Mouse (Mus musculus): ENCODE data around the gene Blcap.

Gene Blcap

GRCm38 (mm10) chr2:157519452-157519851 is 51.6 kb downstream of the Blcap start:
- DNase-seq (ENCODE audit: low read depth): no peak

DNA sequence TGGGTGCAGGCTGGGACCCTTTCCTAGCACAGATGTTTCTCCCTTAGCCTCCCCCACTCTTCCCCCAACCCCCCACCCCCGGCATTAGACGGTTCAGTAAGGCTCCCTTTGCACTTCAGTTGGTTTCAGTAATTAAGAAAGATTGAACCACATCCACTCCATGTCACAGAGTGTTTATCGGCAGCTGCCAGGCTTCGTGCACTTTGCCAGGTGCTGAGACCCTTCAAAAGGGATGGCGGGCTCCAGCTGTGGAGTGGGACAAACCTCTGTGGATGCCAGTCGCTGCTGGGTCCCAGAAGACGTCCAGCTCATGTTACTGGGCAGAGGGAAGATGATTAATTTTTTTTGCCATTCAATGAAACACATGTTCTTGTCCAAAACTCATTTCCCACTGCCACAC is 52.6 kb downstream of the Blcap start:
- DNase-seq (ENCODE audit: low read depth): no peak

DNA sequence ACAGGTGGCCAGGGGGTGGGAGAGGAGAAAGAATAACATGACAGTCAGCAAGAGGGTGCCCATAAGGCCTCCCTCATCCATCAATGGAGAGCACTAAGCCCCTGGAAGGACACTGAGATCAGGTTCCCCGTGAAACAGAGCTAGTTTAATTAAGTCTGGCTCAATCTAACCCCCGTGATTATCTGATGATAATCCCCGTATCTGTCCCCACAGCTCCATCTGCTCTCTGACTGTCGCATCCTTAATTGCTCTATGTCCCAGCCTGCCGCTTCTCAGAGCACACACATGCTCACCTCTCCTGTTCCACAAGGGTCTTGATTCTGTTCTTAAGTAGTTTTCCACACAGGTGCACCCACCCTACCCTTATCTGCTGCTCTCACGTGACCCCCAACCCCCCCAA is 53.5 kb downstream of the Blcap start:
- DNase-seq (ENCODE audit: low read depth): no peak

GRCm38 (mm10) chr2:157514353-157514752 is 56.7 kb downstream of the Blcap start:
- no peak for DNase-seq (ENCODE audit: low read depth)

GRCm38 (mm10) chr2:157513737-157514208 is 57.3 kb downstream of the Blcap start:
- no peak for DNase-seq (ENCODE audit: low read depth)

DNA sequence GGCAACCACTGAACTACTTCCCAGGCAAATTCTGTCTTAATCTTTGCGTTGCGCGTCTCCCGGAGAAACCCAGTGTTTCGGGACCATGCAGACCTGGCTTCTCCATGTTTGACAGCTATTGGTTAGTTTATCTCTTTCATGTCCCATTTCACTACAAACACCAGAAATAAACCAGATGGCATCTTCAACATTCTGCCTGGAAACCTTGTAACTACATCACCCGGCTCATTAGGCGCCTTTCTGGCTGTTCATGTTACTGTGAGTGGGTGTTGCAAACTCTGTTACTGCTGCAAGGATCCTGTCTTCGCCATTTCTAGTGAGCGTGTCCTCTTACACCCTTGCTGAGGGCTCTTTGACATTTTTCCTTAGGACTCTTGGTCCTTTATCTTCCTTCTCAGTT is 58.2 kb downstream of the Blcap start:
- DNase-seq (ENCODE audit: low read depth): no peak

- no peak for DNase-seq (ENCODE audit: low read depth)
Measured at GRCm38 (mm10) chr2:157510031-157510430, 61.0 kb downstream of the Blcap start.

GRCm38 (mm10) chr2:157509182-157509581 is 61.9 kb downstream of the Blcap start:
- DNase-seq (ENCODE audit: low read depth): no peak

DNA sequence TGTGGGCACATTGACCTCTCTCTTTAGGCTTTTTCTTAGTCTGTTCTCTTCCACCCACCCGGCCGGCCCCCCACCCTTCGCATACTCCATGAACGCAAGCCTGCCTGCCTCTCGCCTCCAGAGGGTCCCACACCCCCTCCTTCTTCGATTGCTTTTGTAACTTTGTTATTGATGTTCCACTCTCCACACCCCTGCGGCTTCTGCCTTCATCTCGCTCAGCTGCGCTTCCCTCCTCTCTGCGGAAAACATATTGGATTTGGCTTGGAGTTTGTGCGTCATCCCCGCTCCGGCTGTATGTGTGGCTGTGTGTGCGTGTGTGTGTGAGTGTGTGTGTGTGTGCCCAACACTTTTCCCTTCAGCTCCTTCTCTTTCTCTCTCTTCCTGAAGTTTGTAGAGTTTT is 64.3 kb downstream of the Blcap start:
- DNase-seq (ENCODE audit: low read depth): no peak

All from fibroblast of lung, adult 2 months (primary cell).